Mouse (Mus musculus): ENCODE measurements at regions not wholly inside any gene's neighbourhood (a gene's known extent, or its start where the extent isn't known, plus 50 kb on each side); places are given as distances from the start of the nearest gene placed in this dataset.
"Not testable (repeated sequence)": the region's sequence is repeated elsewhere in the genome, so short reads cannot be mapped to it uniquely, and the experiment has no call there.

- no peaks in the 10 kb centered on the region for H3K4me1 ChIP-seq (ENCODE audit: control insufficient read depth, insufficient read depth, low read length)
- H3K27me3 ChIP-seq (ENCODE audit: control insufficient read depth, insufficient read depth, low read length), result no peaks in the 10 kb centered on the region; the same call in 1 of the 2 replicates
- no peak overlapping the region for H3K9ac ChIP-seq (ENCODE audit: low read depth, low read length)
- H3K27ac ChIP-seq (ENCODE audit: low read depth, low read length), result no peak overlapping the region
- H3K36me3 ChIP-seq (ENCODE audit: control insufficient read depth, insufficient read depth, low read length), result no peaks in the 10 kb centered on the region
- no peak overlapping the region for H3K4me3 ChIP-seq (ENCODE audit: low read depth, low read length)
- H3K9me3 ChIP-seq (replicated peaks; ENCODE audit: control insufficient read depth, low read length), result no peaks in the 10 kb centered on the region
- 57% methylated on average over 3 of the region's 3 CpGs for WGBS (ENCODE audit: insufficient replicate concordance)
- H3K4me2 ChIP-seq, result no peak overlapping the region
- ATAC-seq (replicated peaks; ENCODE audit: insufficient number of reproducible peaks, low FRiP score, low TSS enrichment), result no peak
Measured at GRCm38 (mm10) chr12:107184426-107184825, 304.0 kb upstream of the 3110018I06Rik start.

DNA sequence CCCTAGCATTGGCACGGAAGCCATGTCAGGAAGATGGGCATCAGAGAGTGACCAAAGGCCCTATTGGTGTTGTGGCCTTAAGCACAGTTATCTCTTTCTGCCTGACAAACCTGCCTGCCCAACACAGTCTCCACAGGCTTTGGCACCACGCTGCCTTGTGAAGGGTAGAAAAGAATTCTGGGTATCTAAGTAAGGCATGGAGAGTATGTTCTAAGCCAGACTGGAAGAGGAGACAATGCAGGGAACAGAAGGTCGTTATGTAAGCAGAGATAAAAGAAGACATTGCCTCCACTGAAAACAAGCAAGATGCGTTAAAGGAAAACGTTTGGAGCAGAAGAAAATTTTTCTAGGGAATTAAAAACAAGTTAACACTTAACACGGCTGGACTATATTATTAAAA, 302.1 kb upstream of the 3110018I06Rik start:
- no peak for ATAC-seq (replicated peaks; ENCODE audit: insufficient number of reproducible peaks, low FRiP score, low TSS enrichment)
- H3K4me1 ChIP-seq (ENCODE audit: control insufficient read depth, insufficient read depth, low read length), result no peaks in the 10 kb centered on the region

GRCm38 (mm10) chr12:107188055-107188454, 300.4 kb upstream of the 3110018I06Rik start:
- Histone ChIP-seq H3K27ac (ENCODE audit: low read depth, low read length) (no peak overlapping the region), H3K4me3 (ENCODE audit: low read depth, low read length) (no peak overlapping the region), H3K9me3 (replicated peaks; ENCODE audit: control insufficient read depth, low read length) (no peaks in the 10 kb centered on the region), H3K27me3 (ENCODE audit: control insufficient read depth, insufficient read depth, low read length) (no peaks in the 10 kb centered on the region; the same call in 1 of the 2 replicates), H3K36me3 (ENCODE audit: control insufficient read depth, insufficient read depth, low read length) (no peaks in the 10 kb centered on the region), H3K4me1 (ENCODE audit: control insufficient read depth, insufficient read depth, low read length) (no peaks in the 10 kb centered on the region), H3K9ac (ENCODE audit: low read depth, low read length) (no peak overlapping the region), H3K4me2 (no peak overlapping the region)
- WGBS (ENCODE audit: insufficient replicate concordance), result 58% methylated on average over 5 of the region's 5 CpGs
- ATAC-seq (replicated peaks; ENCODE audit: insufficient number of reproducible peaks, low FRiP score, low TSS enrichment), result no peak

More for the DNA sequence above, 302.1 kb upstream of the 3110018I06Rik start:
- H3K4me2 ChIP-seq, result no peak overlapping the region
- no peak overlapping the region for H3K27ac ChIP-seq (ENCODE audit: low read depth, low read length)
- H3K9me3 ChIP-seq (replicated peaks; ENCODE audit: control insufficient read depth, low read length), result no peaks in the 10 kb centered on the region
- H3K36me3 ChIP-seq (ENCODE audit: control insufficient read depth, insufficient read depth, low read length), result no peaks in the 10 kb centered on the region
- no peaks in the 10 kb centered on the region; the same call in 1 of the 2 replicates for H3K27me3 ChIP-seq (ENCODE audit: control insufficient read depth, insufficient read depth, low read length)
- no peak overlapping the region for H3K9ac ChIP-seq (ENCODE audit: low read depth, low read length)
- 67% methylated on average over 6 of the region's 6 CpGs for WGBS (ENCODE audit: insufficient replicate concordance)
- no peak overlapping the region for H3K4me3 ChIP-seq (ENCODE audit: low read depth, low read length)

- 73% methylated on average over 2 of the region's 2 CpGs for WGBS (ENCODE audit: insufficient replicate concordance)
- H3K9me3 ChIP-seq (replicated peaks; ENCODE audit: control insufficient read depth, low read length), result no peaks in the 10 kb centered on the region
Measured at GRCm38 (mm10) chr12:107198389-107199018, 289.9 kb upstream of the 3110018I06Rik start.

DNA sequence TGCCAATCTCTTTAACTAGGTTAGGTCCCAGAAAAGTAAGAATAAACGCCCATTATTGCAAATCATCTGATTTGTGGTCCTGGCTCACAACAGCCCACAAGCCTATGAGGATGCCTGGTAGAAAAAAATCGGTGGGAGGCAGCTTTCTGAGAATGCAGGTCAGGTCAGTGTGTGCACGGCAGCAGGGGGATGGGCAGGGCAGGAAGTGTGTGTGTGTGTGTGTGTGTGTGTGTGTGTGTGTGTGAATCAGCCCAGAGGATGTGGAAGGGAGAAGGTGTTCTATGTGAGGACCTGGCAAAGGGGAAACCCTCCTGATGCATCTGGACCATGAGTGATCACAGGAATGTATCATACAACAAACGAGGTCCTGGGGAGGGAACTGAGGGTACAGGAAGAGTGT, 287.5 kb upstream of the 3110018I06Rik start:
- no peaks in the 10 kb centered on the region for H3K36me3 ChIP-seq (ENCODE audit: control insufficient read depth, insufficient read depth, low read length)
- no peak for ATAC-seq (replicated peaks; ENCODE audit: insufficient number of reproducible peaks, low FRiP score, low TSS enrichment)
- WGBS (ENCODE audit: insufficient replicate concordance), result 56% methylated on average over 4 of the region's 4 CpGs
- no peak overlapping the region for H3K4me3 ChIP-seq (ENCODE audit: low read depth, low read length)
- no peaks in the 10 kb centered on the region for H3K9me3 ChIP-seq (replicated peaks; ENCODE audit: control insufficient read depth, low read length)
- no peak overlapping the region for H3K27ac ChIP-seq (ENCODE audit: low read depth, low read length)
- H3K9ac ChIP-seq (ENCODE audit: low read depth, low read length), result no peak overlapping the region
- H3K4me2 ChIP-seq, result no peak overlapping the region
- no peaks in the 10 kb centered on the region for H3K4me1 ChIP-seq (ENCODE audit: control insufficient read depth, insufficient read depth, low read length)
- H3K27me3 ChIP-seq (ENCODE audit: control insufficient read depth, insufficient read depth, low read length), result no peaks in the 10 kb centered on the region

More at GRCm38 (mm10) chr12:107198389-107199018, 289.9 kb upstream of the 3110018I06Rik start:
- H3K9ac ChIP-seq (ENCODE audit: low read depth, low read length), result no peak overlapping the region
- H3K4me2 ChIP-seq, result no peak overlapping the region
- no peak overlapping the region for H3K27ac ChIP-seq (ENCODE audit: low read depth, low read length)
- no peaks in the 10 kb centered on the region for H3K4me1 ChIP-seq (ENCODE audit: control insufficient read depth, insufficient read depth, low read length)
- ATAC-seq (replicated peaks; ENCODE audit: insufficient number of reproducible peaks, low FRiP score, low TSS enrichment), result no peak
- no peaks in the 10 kb centered on the region for H3K27me3 ChIP-seq (ENCODE audit: control insufficient read depth, insufficient read depth, low read length)
- no peaks in the 10 kb centered on the region for H3K36me3 ChIP-seq (ENCODE audit: control insufficient read depth, insufficient read depth, low read length)
- H3K4me3 ChIP-seq (ENCODE audit: low read depth, low read length), result no peak overlapping the region

DNA sequence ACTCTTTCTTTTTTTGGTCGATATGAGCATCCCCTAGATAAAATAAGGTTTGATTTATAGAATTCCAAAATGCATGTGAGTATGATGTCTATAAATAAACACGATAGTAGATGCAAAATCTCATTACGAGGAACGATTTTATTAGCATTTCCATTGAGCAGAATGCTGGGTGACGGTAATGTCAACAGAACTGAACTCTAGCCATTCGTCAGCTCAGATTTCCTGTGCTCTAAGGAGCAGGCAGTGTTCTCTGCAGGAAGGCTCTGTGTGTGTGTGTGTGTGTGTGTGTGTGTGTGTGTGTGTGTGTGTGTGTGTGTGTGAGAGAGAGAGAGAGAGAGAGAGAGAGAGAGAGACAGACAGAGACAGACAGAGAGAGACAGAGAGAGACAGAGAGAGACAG, 279.6 kb upstream of the 3110018I06Rik start:
- H3K4me3 ChIP-seq (ENCODE audit: low read depth, low read length); H3K4me2 ChIP-seq; ATAC-seq (replicated peaks; ENCODE audit: insufficient number of reproducible peaks, low FRiP score, low TSS enrichment); H3K9ac ChIP-seq (ENCODE audit: low read depth, low read length); H3K9me3 ChIP-seq (replicated peaks; ENCODE audit: control insufficient read depth, low read length); H3K27ac ChIP-seq (ENCODE audit: low read depth, low read length); H3K4me1 ChIP-seq (ENCODE audit: control insufficient read depth, insufficient read depth, low read length); H3K36me3 ChIP-seq (ENCODE audit: control insufficient read depth, insufficient read depth, low read length); H3K27me3 ChIP-seq (ENCODE audit: control insufficient read depth, insufficient read depth, low read length): not testable (repeated sequence)
- WGBS (ENCODE audit: insufficient replicate concordance), result 76% methylated on average over 6 of the region's 6 CpGs

- WGBS (ENCODE audit: insufficient replicate concordance), result 88% methylated on average over 10 of the region's 10 CpGs
- Histone ChIP-seq H3K4me1 (ENCODE audit: control insufficient read depth, insufficient read depth, low read length) (no peaks in the 10 kb centered on the region), H3K27me3 (ENCODE audit: control insufficient read depth, insufficient read depth, low read length) (no peaks in the 10 kb centered on the region), H3K27ac (ENCODE audit: low read depth, low read length) (no peak overlapping the region), H3K9ac (ENCODE audit: low read depth, low read length) (no peak overlapping the region), H3K4me3 (ENCODE audit: low read depth, low read length) (no peak overlapping the region), H3K9me3 (replicated peaks; ENCODE audit: control insufficient read depth, low read length) (no peaks in the 10 kb centered on the region), H3K36me3 (ENCODE audit: control insufficient read depth, insufficient read depth, low read length) (no peaks in the 10 kb centered on the region), H3K4me2 (no peak overlapping the region)
- no peak for ATAC-seq (replicated peaks; ENCODE audit: insufficient number of reproducible peaks, low FRiP score, low TSS enrichment)
Measured at GRCm38 (mm10) chr12:107212826-107213225, 275.6 kb upstream of the 3110018I06Rik start.

GRCm38 (mm10) chr12:107216119-107216518, 272.3 kb upstream of the 3110018I06Rik start:
- ATAC-seq (replicated peaks; ENCODE audit: insufficient number of reproducible peaks, low FRiP score, low TSS enrichment), result no peak
- Histone ChIP-seq H3K27ac (ENCODE audit: low read depth, low read length) (no peak overlapping the region), H3K27me3 (ENCODE audit: control insufficient read depth, insufficient read depth, low read length) (no peaks in the 10 kb centered on the region), H3K4me2 (no peak overlapping the region), H3K9me3 (replicated peaks; ENCODE audit: control insufficient read depth, low read length) (no peaks in the 10 kb centered on the region), H3K4me1 (ENCODE audit: control insufficient read depth, insufficient read depth, low read length) (no peaks in the 10 kb centered on the region), H3K36me3 (ENCODE audit: control insufficient read depth, insufficient read depth, low read length) (no peaks in the 10 kb centered on the region), H3K4me3 (ENCODE audit: low read depth, low read length) (no peak overlapping the region), H3K9ac (ENCODE audit: low read depth, low read length) (no peak overlapping the region)
- WGBS (ENCODE audit: insufficient replicate concordance), result 67% methylated on average over 8 of the region's 8 CpGs

- no peaks in the 10 kb centered on the region for H3K9me3 ChIP-seq (replicated peaks; ENCODE audit: control insufficient read depth, low read length)
- 72% methylated on average over 7 of the region's 7 CpGs for WGBS (ENCODE audit: insufficient replicate concordance)
- H3K4me3 ChIP-seq (ENCODE audit: low read depth, low read length), result no peak overlapping the region
- no peak for ATAC-seq (replicated peaks; ENCODE audit: insufficient number of reproducible peaks, low FRiP score, low TSS enrichment)
- no peaks in the 10 kb centered on the region for H3K4me1 ChIP-seq (ENCODE audit: control insufficient read depth, insufficient read depth, low read length)
- H3K4me2 ChIP-seq, result no peak overlapping the region
- H3K9ac ChIP-seq (ENCODE audit: low read depth, low read length), result no peak overlapping the region
- no peaks in the 10 kb centered on the region for H3K36me3 ChIP-seq (ENCODE audit: control insufficient read depth, insufficient read depth, low read length)
- H3K27me3 ChIP-seq (ENCODE audit: control insufficient read depth, insufficient read depth, low read length), result no peaks in the 10 kb centered on the region
- no peak overlapping the region for H3K27ac ChIP-seq (ENCODE audit: low read depth, low read length)
Measured at GRCm38 (mm10) chr12:107221276-107221970, 267.0 kb upstream of the 3110018I06Rik start.
